Mouse (Mus musculus): ENCODE results near the gene Slc7a1.

The Slc7a1 gene

GRCm38 (mm10) chr5:148399660-148400443, at the start of gene Slc7a1:
Gene Slc7a1 (minus strand): TSS chr5:148399904.
- DNase-seq (ENCODE audit: low read depth), result peak; percentile 95

- DNase-seq (ENCODE audit: low read depth), result no peak
Measured at GRCm38 (mm10) chr5:148444974-148445373, 45.3 kb upstream of the Slc7a1 start.

- DNase-seq (ENCODE audit: low read depth), result peak; percentile 98
Measured at GRCm38 (mm10) chr5:148443734-148444133, 44.0 kb upstream of the Slc7a1 start.

- DNase-seq (ENCODE audit: low read depth), result no peak
Measured at GRCm38 (mm10) chr5:148435660-148436059, 36.0 kb upstream of the Slc7a1 start.

- DNase-seq (ENCODE audit: low read depth), result no peak
Measured at GRCm38 (mm10) chr5:148432121-148432520, 32.4 kb upstream of the Slc7a1 start.

GRCm38 (mm10) chr5:148428846-148429245, 29.1 kb upstream of the Slc7a1 start:
- no peak for DNase-seq (ENCODE audit: low read depth)

GRCm38 (mm10) chr5:148425136-148425535, 25.4 kb upstream of the Slc7a1 start:
- DNase-seq (ENCODE audit: low read depth), result peak; percentile 31

GRCm38 (mm10) chr5:148421326-148421725, 21.6 kb upstream of the Slc7a1 start:
- DNase-seq (ENCODE audit: low read depth), result no peak

GRCm38 (mm10) chr5:148419112-148419526, 19.4 kb upstream of the Slc7a1 start:
- DNase-seq (ENCODE audit: low read depth), result peak; percentile 85

GRCm38 (mm10) chr5:148418436-148418835, 18.7 kb upstream of the Slc7a1 start:
- DNase-seq (ENCODE audit: low read depth), result no peak

- DNase-seq (ENCODE audit: low read depth), result no peak
Measured at GRCm38 (mm10) chr5:148417756-148418155, 18.1 kb upstream of the Slc7a1 start.

- DNase-seq (ENCODE audit: low read depth), result no peak
Measured at GRCm38 (mm10) chr5:148416461-148416860, 16.8 kb upstream of the Slc7a1 start.

GRCm38 (mm10) chr5:148414233-148414632, 14.5 kb upstream of the Slc7a1 start:
- DNase-seq (ENCODE audit: low read depth), result peak; percentile 28

- no peak for DNase-seq (ENCODE audit: low read depth)
Measured at GRCm38 (mm10) chr5:148412504-148412903, 12.8 kb upstream of the Slc7a1 start.

- DNase-seq (ENCODE audit: low read depth), result no peak
Measured at GRCm38 (mm10) chr5:148409465-148409864, 9.8 kb upstream of the Slc7a1 start.

GRCm38 (mm10) chr5:148406913-148407312, 7.2 kb upstream of the Slc7a1 start:
- DNase-seq (ENCODE audit: low read depth), result no peak

GRCm38 (mm10) chr5:148404548-148404947, 4.8 kb upstream of the Slc7a1 start:
- no peak for DNase-seq (ENCODE audit: low read depth)

GRCm38 (mm10) chr5:148402641-148403040, 2.9 kb upstream of the Slc7a1 start:
- DNase-seq (ENCODE audit: low read depth), result no peak

- DNase-seq (ENCODE audit: low read depth), result peak; percentile 60
Measured at GRCm38 (mm10) chr5:148398766-148399659, 691 bp downstream of the Slc7a1 start.

- no peak for DNase-seq (ENCODE audit: low read depth)
Measured at GRCm38 (mm10) chr5:148398451-148398765, 1.3 kb downstream of the Slc7a1 start.

GRCm38 (mm10) chr5:148397911-148398310, 1.8 kb downstream of the Slc7a1 start:
- no peak for DNase-seq (ENCODE audit: low read depth)

GRCm38 (mm10) chr5:148397418-148397817, 2.3 kb downstream of the Slc7a1 start:
- DNase-seq (ENCODE audit: low read depth), result no peak

- DNase-seq (ENCODE audit: low read depth), result no peak
Measured at GRCm38 (mm10) chr5:148393316-148393715, 6.4 kb downstream of the Slc7a1 start.

All from NIH3T3 (cell line).